Mouse (Mus musculus) midbrain, embryonic 11.5 days (tissue): ENCODE data around the gene Mrpl27. TPM values are rescaled to one million over a fixed set of nuclear protein-coding genes. Genes with fewer than 3 reads are reported as not detected.
A peak's percentile ranks its signal among the peaks of the same experiment; 100 is the strongest.
"Not testable (repeated sequence)": the region's sequence is repeated elsewhere in the genome, so short reads cannot be mapped to it uniquely, and the experiment has no call there.

Experiments
- ATAC-seq: fragments of 200-750 bp; cut with Nextera tagmentation; 2 replicates; pipeline ENCODE4 v1.8.0; 2017; ENCODE audit warnings: moderate TSS enrichment, moderate library complexity; ENCODE audit not compliant: low FRiP score
- DNase-seq: peaks from one replicate; pipeline ENCODE4 v3.0.0; 2015; ENCODE audit warnings: low spot score; ENCODE audit errors: missing footprints
- H3K27ac ChIP-seq: fragments of 300-500 bp; sonication (generic); 2 replicates; pipeline ENCODE4 v1.5.1; 2014; ENCODE audit warnings: low read depth, low read length
- H3K27me3 ChIP-seq: fragments of 300-500 bp; sonication (generic); 2 replicates; pipeline ENCODE4 v1.6.1; 2014; ENCODE audit warnings: mild to moderate bottlenecking, low read length, moderate library complexity, mixed read lengths; ENCODE audit not compliant: control insufficient read depth, insufficient read depth
- H3K36me3 ChIP-seq: fragments of 300-500 bp; sonication (generic); 2 replicates; pipeline ENCODE4 v1.6.1; 2014; ENCODE audit warnings: mild to moderate bottlenecking, low read length, moderate library complexity, mixed read lengths; ENCODE audit not compliant: control insufficient read depth, insufficient read depth
- H3K4me1 ChIP-seq: fragments of 300-500 bp; sonication (generic); 2 replicates; pipeline ENCODE4 v1.6.1; 2014; ENCODE audit warnings: low read length; ENCODE audit not compliant: control insufficient read depth, insufficient read depth
- H3K4me2 ChIP-seq: fragments of 300-500 bp; sonication (generic); 2 replicates; pipeline ENCODE4 v1.6.1; 2014; ENCODE audit warnings: mild to moderate bottlenecking, moderate library complexity
- H3K4me3 ChIP-seq: fragments of 300-500 bp; sonication (generic); 2 replicates; pipeline ENCODE4 v1.5.1; 2014; ENCODE audit warnings: low read depth, low read length
- H3K9ac ChIP-seq: fragments of 300-500 bp; sonication (generic); 2 replicates; pipeline ENCODE4 v1.6.1; 2014; ENCODE audit warnings: low read length
- H3K9me3 ChIP-seq: fragments of 300-500 bp; sonication (generic); 2 replicates; pipeline ENCODE4 v1.6.1; 2016; ENCODE audit warnings: low read length; ENCODE audit not compliant: control insufficient read depth
- WGBS: fragments of 180-500 bp; shearing (Covaris S2); extraction: QIAGEN DNeasy Blood & Tissue Kit; methylation state at CpG from one replicate; pipeline ENCODE4 v1.1.7; 2014; 5-methylcytosine and 5-hydroxymethylcytosine counted together
- polyA plus RNA-seq: library from polyadenylated mRNA; unstranded; fragments of >200 nt; fragmentation: Nextera tagmentation; extraction: Ambion mirVana; gene quantifications from 2 replicates; pipeline ENCODE4 v1.2.1, GENCODE M21; 2014

Mrpl27 gene
- polyA plus RNA-seq, 1 experiment from 2014 or later, result 125 TPM

- no peak overlapping the region for H3K4me3 ChIP-seq
- H3K27ac ChIP-seq, result no peak overlapping the region
- no peaks in the 10 kb centered on the region for H3K9me3 ChIP-seq
- H3K4me1 ChIP-seq, result peaks cover 14% of the 10 kb centered on the region
- no peak overlapping the region for H3K4me2 ChIP-seq
- ATAC-seq, result no peak
- H3K36me3 ChIP-seq, result no peaks in the 10 kb centered on the region
- no peaks in the 10 kb centered on the region for H3K27me3 ChIP-seq
- DNase-seq, result no peak
- H3K9ac ChIP-seq, result no peak overlapping the region
These were observed 27.1 kb downstream of the Mrpl27 start for GRCm38 (mm10) chr11:94680639-94681038.

GRCm38 (mm10) chr11:94681640-94682039 is 28.1 kb downstream of the Mrpl27 start:
- H3K4me2 ChIP-seq, result no peak overlapping the region
- H3K4me1 ChIP-seq, result peaks cover 4% of the 10 kb centered on the region
- H3K4me3 ChIP-seq, result no peak overlapping the region
- 93% methylated on average over 4 of the region's 4 CpGs for WGBS
- H3K9ac ChIP-seq, result no peak overlapping the region
- no peaks in the 10 kb centered on the region for H3K36me3 ChIP-seq
- H3K27ac ChIP-seq, result no peak overlapping the region
- no peaks in the 10 kb centered on the region for H3K27me3 ChIP-seq
- ATAC-seq (no peak), DNase-seq (no peak)
- H3K9me3 ChIP-seq, result no peaks in the 10 kb centered on the region

- no peak overlapping the region for H3K4me2 ChIP-seq
- no peak overlapping the region for H3K27ac ChIP-seq
- no peak overlapping the region for H3K4me3 ChIP-seq
- no peaks in the 10 kb centered on the region for H3K9me3 ChIP-seq
- no peaks in the 10 kb centered on the region for H3K27me3 ChIP-seq
- ATAC-seq, result no peak
- H3K36me3 ChIP-seq, result no peaks in the 10 kb centered on the region
- WGBS, result 81% methylated on average over 7 of the region's 7 CpGs
- DNase-seq, result no peak
- peaks cover 4% of the 10 kb centered on the region; the same call in 1 of the 2 replicates for H3K4me1 ChIP-seq
- no peak overlapping the region for H3K9ac ChIP-seq
These were observed 28.9 kb downstream of the Mrpl27 start for GRCm38 (mm10) chr11:94682427-94682826.

GRCm38 (mm10) chr11:94687178-94687577 is 33.6 kb downstream of the Mrpl27 start:
- Histone ChIP-seq H3K27me3 (no peaks in the 10 kb centered on the region), H3K4me3 (no peak overlapping the region), H3K4me1 (no peaks in the 10 kb centered on the region), H3K9me3 (no peaks in the 10 kb centered on the region), H3K4me2 (no peak overlapping the region), H3K36me3 (no peaks in the 10 kb centered on the region), H3K9ac (no peak overlapping the region), H3K27ac (no peak overlapping the region)
- no peak for DNase-seq
- ATAC-seq, result no peak
- 76% methylated on average over 6 of the region's 6 CpGs for WGBS

GRCm38 (mm10) chr11:94692502-94692901 is 38.9 kb downstream of the Mrpl27 start:
- not testable (repeated sequence) for ATAC-seq, H3K36me3 ChIP-seq, H3K27me3 ChIP-seq, H3K9ac ChIP-seq, H3K4me3 ChIP-seq, DNase-seq, H3K4me1 ChIP-seq, H3K27ac ChIP-seq, H3K4me2 ChIP-seq, H3K9me3 ChIP-seq

GRCm38 (mm10) chr11:94695508-94695907 is 41.9 kb downstream of the Mrpl27 start:
- DNase-seq (no peak), ATAC-seq (no peak)
- Histone ChIP-seq H3K27ac (no peak overlapping the region), H3K4me2 (no peak overlapping the region), H3K27me3 (no peaks in the 10 kb centered on the region), H3K9ac (no peak overlapping the region), H3K9me3 (no peaks in the 10 kb centered on the region), H3K36me3 (no peaks in the 10 kb centered on the region), H3K4me1 (no peaks in the 10 kb centered on the region), H3K4me3 (no peak overlapping the region)
- 89% methylated on average over 6 of the region's 6 CpGs for WGBS

- Histone ChIP-seq H3K4me1 (no peaks in the 10 kb centered on the region), H3K4me3 (no peak overlapping the region), H3K9ac (no peak overlapping the region), H3K9me3 (no peaks in the 10 kb centered on the region), H3K27ac (no peak overlapping the region), H3K36me3 (no peaks in the 10 kb centered on the region), H3K27me3 (no peaks in the 10 kb centered on the region), H3K4me2 (no peak overlapping the region)
- 91% methylated on average over 2 of the region's 2 CpGs for WGBS
- ATAC-seq (no peak), DNase-seq (peak; percentile 75)
These were observed 43.6 kb downstream of the Mrpl27 start for GRCm38 (mm10) chr11:94697140-94697539.

- no peak overlapping the region for H3K27ac ChIP-seq
- ATAC-seq, result no peak
These were observed 44.3 kb downstream of the Mrpl27 start for GRCm38 (mm10) chr11:94697703-94698464.

GRCm38 (mm10) chr11:94699399-94699798 is 45.8 kb downstream of the Mrpl27 start:
- Histone ChIP-seq H3K27ac (no peak overlapping the region), H3K4me2 (no peak overlapping the region), H3K36me3 (no peaks in the 10 kb centered on the region), H3K4me3 (no peak overlapping the region), H3K9ac (no peak overlapping the region), H3K4me1 (no peaks in the 10 kb centered on the region), H3K27me3 (no peaks in the 10 kb centered on the region), H3K9me3 (no peaks in the 10 kb centered on the region)
- DNase-seq (peak; percentile 17), ATAC-seq (no peak)
- WGBS, result 90% methylated on average over 3 of the region's 3 CpGs

More at GRCm38 (mm10) chr11:94697703-94698464, 44.3 kb downstream of the Mrpl27 start:
- WGBS, result 54% methylated on average over 13 of the region's 13 CpGs
- Histone ChIP-seq H3K27me3 (no peaks in the 10 kb centered on the region), H3K4me1 (no peaks in the 10 kb centered on the region), H3K4me2 (no peak overlapping the region), H3K36me3 (no peaks in the 10 kb centered on the region), H3K9me3 (no peaks in the 10 kb centered on the region), H3K4me3 (no peak overlapping the region), H3K9ac (no peak overlapping the region)
- DNase-seq, result peak; percentile 69
